Mouse (Mus musculus) liver, adult 2 months (tissue): ENCODE measurements at regions not wholly inside any gene's neighbourhood (a gene's known extent, or its start where the extent isn't known, plus 50 kb on each side); places are given as distances from the start of the nearest gene placed in this dataset.

Source experiments
- CTCF ChIP-seq: fragments of 200-500 bp; IDR thresholded peaks from 2 replicates; pipeline ENCODE4 v1.5.1; 2011; ENCODE audit warnings: low read depth, low read length, control low read depth
- POLR2A ChIP-seq: fragments of 200-500 bp; IDR thresholded peaks from 2 replicates; pipeline ENCODE4 v1.6.1; 2011; ENCODE audit warnings: low read length, control low read depth; ENCODE audit not compliant: insufficient read depth; ENCODE audit errors: extremely low read depth

- TF ChIP-seq CTCF (no peak), POLR2A (no peak)
These were observed 126.5 kb downstream of the Tmem161b start for GRCm38 (mm10) chr13:84348701-84348975.
